Mouse (Mus musculus): ENCODE data around the gene Jade3.
A peak's percentile ranks its signal among the peaks of the same experiment; 100 is the strongest.

Gene Jade3

GRCm38 (mm10) chrX:20548011-20548879, 122.8 kb downstream of the Jade3 start:
- no peak for DNase-seq (ENCODE audit: low read depth)

- DNase-seq (ENCODE audit: low read depth) = no peak
Measured at GRCm38 (mm10) chrX:20548880-20549440, 123.5 kb downstream of the Jade3 start.

- no peak for DNase-seq (ENCODE audit: low read depth)
Measured at GRCm38 (mm10) chrX:20549532-20549931, 124.0 kb downstream of the Jade3 start, which contains the start of gene Rgn. Rgn (plus strand) TSS chrX:20549787.

GRCm38 (mm10) chrX:20552199-20552598, 126.7 kb downstream of the Jade3 start:
- DNase-seq (ENCODE audit: low read depth) = no peak

GRCm38 (mm10) chrX:20561846-20562245, 136.4 kb downstream of the Jade3 start:
- DNase-seq (ENCODE audit: low read depth) = peak; percentile 0

GRCm38 (mm10) chrX:20563941-20564340, 138.5 kb downstream of the Jade3 start:
- DNase-seq (ENCODE audit: low read depth) = no peak

Data from naive thymus-derived CD4-positive, alpha-beta T cell, adult 2 months (primary cell).